Mouse (Mus musculus) spleen, adult 2 months (tissue): ENCODE data around the gene Denr.

ENCODE experiments used
- CTCF ChIP-seq: fragments of 200-500 bp; IDR thresholded peaks from 2 replicates; pipeline ENCODE4 v1.5.1; 2011; ENCODE audit warnings: mild to moderate bottlenecking, inconsistent platforms; ENCODE audit not compliant: insufficient read depth, insufficient read length, insufficient replicate concordance; ENCODE audit errors: extremely low read depth
- POLR2A ChIP-seq: fragments of 200-500 bp; IDR thresholded peaks from 2 replicates; pipeline ENCODE4 v1.6.1; 2011; ENCODE audit warnings: low read depth, low read length, inconsistent platforms

- TF ChIP-seq CTCF (no peak), POLR2A (no peak)
Measured at GRCm38 (mm10) chr5:123966759-123967158, 59.8 kb downstream of the Denr start.
